Comparison of ENCODE assay signal across 14 mouse cellular contexts in the genomic region with DNA sequence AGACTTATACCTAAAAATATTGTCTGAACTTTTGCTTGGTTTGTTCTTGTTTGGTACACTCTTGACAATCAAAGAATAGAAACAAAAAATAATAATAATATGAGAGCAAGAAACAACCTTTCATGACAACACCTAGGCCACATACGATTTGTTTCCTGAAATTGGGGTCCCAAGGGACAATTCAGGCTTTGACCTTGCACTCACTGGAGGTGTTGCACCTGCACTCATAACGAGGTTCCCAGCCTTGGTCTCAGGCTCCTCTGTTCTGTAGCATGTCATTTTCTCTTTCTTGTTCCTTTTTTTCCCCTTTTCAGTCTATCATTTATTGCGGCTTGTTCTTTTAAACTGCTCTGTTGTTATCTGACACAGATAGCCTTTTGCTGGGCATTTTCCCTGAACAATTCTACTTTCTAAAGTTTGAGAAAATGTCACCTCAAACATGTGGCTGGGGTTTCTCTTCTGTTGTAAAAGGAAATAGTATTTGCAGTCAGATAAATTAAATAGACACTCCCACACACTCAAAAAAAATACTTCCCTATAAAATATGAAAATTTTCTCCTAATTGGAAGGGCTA.
"Had no signal": no experiment of that assay in that cellular context is flagged by ENCODE, and none has a peak within 500 bp of the region (broad histone marks: within the 10 kb centered on the region; RNA-seq: fewer than 3 reads in every experiment).

No protein-coding gene starts in this region.

- H3K36me3 ChIP-seq: midbrain, embryonic 10.5 days; midbrain, embryonic 13.5 days; midbrain, embryonic 15.5 days; neural tube, embryonic 12.5 days had no signal

- H3K4me1 ChIP-seq: midbrain, embryonic 13.5 days; midbrain, embryonic 15.5 days; neural tube, embryonic 12.5 days had no signal

- H3K27ac ChIP-seq: midbrain, embryonic 10.5 days; midbrain, embryonic 13.5 days; midbrain, embryonic 15.5 days; neural tube, embryonic 12.5 days had no signal

- H3K9ac ChIP-seq: lung, embryonic 14.5 days; midbrain, embryonic 13.5 days; midbrain, embryonic 15.5 days; neural tube, embryonic 12.5 days had no signal

- H3K4me3 ChIP-seq: midbrain, embryonic 10.5 days; midbrain, embryonic 13.5 days; midbrain, embryonic 15.5 days; neural tube, embryonic 12.5 days had no signal

- H3K4me2 ChIP-seq: lung, embryonic 14.5 days; midbrain, embryonic 13.5 days; midbrain, embryonic 15.5 days; neural tube, embryonic 12.5 days had no signal

- H3K9me3 ChIP-seq: midbrain, embryonic 10.5 days; midbrain, embryonic 13.5 days; midbrain, embryonic 15.5 days; neural tube, embryonic 12.5 days had no signal

- DNase-seq: lung, adult 18-20 months; lung, embryonic 14.5 days; lung, postnatal 10 days; lung, postnatal 4 days; right cerebral cortex, postnatal 25 days; right cerebral cortex, postnatal 4 days; spleen, adult 18-20 months; thymus, adult 18-20 months; thymus, postnatal 14 days; thymus, postnatal 36 days had no signal

- ATAC-seq: midbrain, embryonic 13.5 days; midbrain, embryonic 15.5 days had no signal

- H3K27me3 ChIP-seq: midbrain, embryonic 13.5 days; midbrain, embryonic 15.5 days; neural tube, embryonic 12.5 days had no signal
